Mouse (Mus musculus) heart, postnatal 0 days (tissue): Measurements from ENCODE around the gene Hdhd3.

Experiments
- CTCF ChIP-seq: IDR thresholded peaks from 2 replicates; pipeline ENCODE4 v1.5.1; 2016; ENCODE audit warnings: antibody characterized with exemption, control low read depth, low read depth
- EP300 ChIP-seq: IDR thresholded peaks from 2 replicates; pipeline ENCODE4 v1.6.1; 2016; ENCODE audit warnings: antibody characterized with exemption, low read depth

DNA sequence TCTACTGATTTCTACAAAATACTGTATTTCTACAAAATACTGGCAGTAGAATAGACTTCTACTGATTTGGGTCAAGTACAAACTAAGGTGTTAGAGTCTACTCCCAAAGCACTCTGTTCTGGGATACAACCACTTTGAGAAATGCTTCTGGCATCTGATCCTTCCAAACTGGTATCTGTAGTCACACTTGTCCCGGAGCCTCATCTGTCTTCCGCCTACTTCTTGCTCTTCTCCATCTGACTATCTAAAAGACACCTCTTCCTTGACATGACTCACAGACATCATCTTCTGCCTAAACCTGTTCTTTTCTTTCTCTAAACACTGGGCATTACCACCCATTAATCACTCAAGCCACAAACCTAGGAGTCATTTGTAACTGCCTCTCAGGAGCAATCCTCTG lies 31.2 kb downstream of the Hdhd3 start:
- TF ChIP-seq EP300 = no peak
- TF ChIP-seq CTCF = no peak
